Mouse (Mus musculus) embryonic facial prominence, embryonic 10.5 days (tissue): ENCODE data around the gene Tut1. TPM values are rescaled to one million over a fixed set of nuclear protein-coding genes. Genes with fewer than 3 reads are reported as not detected.
A peak's percentile ranks its signal among the peaks of the same experiment; 100 is the strongest.
"Not testable (repeated sequence)": the region's sequence is repeated elsewhere in the genome, so short reads cannot be mapped to it uniquely, and the experiment has no call there.

Source experiments
- DNase-seq: peaks from one replicate; pipeline ENCODE4 v3.0.0-alpha.2; 2017; ENCODE audit warnings: low spot score
- H3K27ac ChIP-seq: fragments of 300-500 bp; sonication (generic); replicated peaks from 2 replicates; pipeline ENCODE4 v1.5.1; 2016; ENCODE audit warnings: mild to moderate bottlenecking
- H3K27me3 ChIP-seq: fragments of 300-500 bp; sonication (generic); replicated peaks from 2 replicates; pipeline ENCODE4 v1.6.1; 2016; ENCODE audit warnings: low read depth, mild to moderate bottlenecking; ENCODE audit not compliant: poor library complexity, severe bottlenecking
- H3K36me3 ChIP-seq: fragments of 300-500 bp; sonication (generic); replicated peaks from 2 replicates; pipeline ENCODE4 v1.6.1; 2016; ENCODE audit warnings: mild to moderate bottlenecking, moderate library complexity
- H3K4me1 ChIP-seq: fragments of 300-500 bp; sonication (generic); 2 replicates; pipeline ENCODE4 v1.6.1; 2016
- H3K4me3 ChIP-seq: fragments of 300-500 bp; sonication (generic); 2 replicates; pipeline ENCODE4 v1.5.1; 2016; ENCODE audit warnings: mild to moderate bottlenecking, moderate library complexity
- H3K9me3 ChIP-seq: fragments of 300-500 bp; sonication (generic); 2 replicates; pipeline ENCODE4 v1.6.1; 2016; ENCODE audit warnings: mild to moderate bottlenecking
- WGBS: fragments of 180-500 bp; shearing (Covaris S2); methylation state at CpG from one replicate; pipeline ENCODE4 v1.1.7; 2016; 5-methylcytosine and 5-hydroxymethylcytosine counted together
- polyA plus RNA-seq: library from polyadenylated mRNA; unstranded; fragments of >200 nt; fragmentation: Nextera tagmentation; extraction: Ambion mirVana; gene quantifications from 2 replicates; pipeline ENCODE4 v1.2.1, GENCODE M21; 2016

Tut1 gene
- polyA plus RNA-seq, 1 experiment from 2014 or later: 45.2 TPM

DNA sequence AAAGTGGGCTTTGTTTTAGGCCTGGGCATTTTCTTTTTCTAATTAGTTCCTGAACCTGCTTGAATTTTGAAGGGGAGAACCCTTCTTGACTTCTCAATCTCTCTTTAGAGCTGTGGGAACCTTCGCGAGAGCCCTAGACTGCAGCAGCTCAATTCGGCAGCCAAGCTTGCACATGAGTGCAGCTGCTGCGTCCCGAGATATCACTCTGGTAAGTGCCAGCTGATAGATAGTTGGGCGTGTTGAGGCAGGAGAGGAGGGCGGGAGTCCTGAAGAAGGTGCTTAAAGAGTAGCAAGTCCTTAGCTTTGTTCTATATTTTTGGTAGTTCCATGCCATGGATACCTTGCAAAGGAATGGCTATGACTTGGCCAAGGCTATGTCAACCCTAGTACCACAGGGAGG is 6.7 kb upstream of the Tut1 start:
- WGBS: 94% methylated on average over 7 of the region's 7 CpGs
- peaks cover 88% of the 10 kb centered on the region for H3K36me3 ChIP-seq
- H3K27me3 ChIP-seq: no peaks in the 10 kb centered on the region
- no peak for DNase-seq
- H3K4me3 ChIP-seq: no peak overlapping the region
- H3K9me3 ChIP-seq: no peaks in the 10 kb centered on the region
- H3K27ac ChIP-seq: no peak overlapping the region
- H3K4me1 ChIP-seq: peaks cover 24% of the 10 kb centered on the region

- Histone ChIP-seq H3K27me3 (no peaks in the 10 kb centered on the region), H3K9me3 (no peaks in the 10 kb centered on the region), H3K27ac (no peak overlapping the region), H3K4me3 (no peak overlapping the region), H3K4me1 (peaks cover 26% of the 10 kb centered on the region), H3K36me3 (peaks cover 81% of the 10 kb centered on the region)
- 90% methylated on average over 5 of the region's 5 CpGs for WGBS
- DNase-seq: no peak
Measured at GRCm38 (mm10) chr19:8950190-8950589, 3.5 kb upstream of the Tut1 start.

DNA sequence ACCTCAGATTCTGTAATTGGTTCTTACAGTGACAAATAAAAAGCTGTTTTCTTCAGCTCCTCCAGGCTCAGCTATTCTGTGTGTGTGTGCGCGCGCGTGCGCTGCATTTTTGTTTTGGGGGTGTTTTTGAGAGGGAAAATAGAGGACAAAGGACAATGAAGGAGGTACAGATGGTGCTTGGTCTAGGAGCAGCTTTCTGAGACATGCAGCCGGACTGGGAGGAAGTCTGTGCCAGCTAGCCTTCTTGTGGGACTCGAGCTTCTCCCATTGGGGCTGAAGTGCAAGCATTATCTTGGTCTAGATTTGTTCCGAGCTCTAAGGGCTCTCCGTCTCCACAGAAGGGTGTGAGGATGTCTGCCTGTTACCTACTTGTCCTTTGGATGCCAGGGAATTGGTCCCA is 1.4 kb upstream of the Tut1 start:
- no peaks in the 10 kb centered on the region for H3K9me3 ChIP-seq
- DNase-seq: no peak
- 93% methylated on average over 9 of the region's 9 CpGs for WGBS
- no peaks in the 10 kb centered on the region for H3K27me3 ChIP-seq
- peak overlapping the region; percentile 88; the same call in 1 of the 2 replicates for H3K4me3 ChIP-seq
- no peak overlapping the region for H3K27ac ChIP-seq
- peaks cover 80% of the 10 kb centered on the region for H3K36me3 ChIP-seq
- peaks cover 26% of the 10 kb centered on the region for H3K4me1 ChIP-seq

- no peaks in the 10 kb centered on the region for H3K9me3 ChIP-seq
- H3K36me3 ChIP-seq: peaks cover 80% of the 10 kb centered on the region
Measured at GRCm38 (mm10) chr19:8954171-8954570, 524 bp downstream of the Tut1 start.

DNA sequence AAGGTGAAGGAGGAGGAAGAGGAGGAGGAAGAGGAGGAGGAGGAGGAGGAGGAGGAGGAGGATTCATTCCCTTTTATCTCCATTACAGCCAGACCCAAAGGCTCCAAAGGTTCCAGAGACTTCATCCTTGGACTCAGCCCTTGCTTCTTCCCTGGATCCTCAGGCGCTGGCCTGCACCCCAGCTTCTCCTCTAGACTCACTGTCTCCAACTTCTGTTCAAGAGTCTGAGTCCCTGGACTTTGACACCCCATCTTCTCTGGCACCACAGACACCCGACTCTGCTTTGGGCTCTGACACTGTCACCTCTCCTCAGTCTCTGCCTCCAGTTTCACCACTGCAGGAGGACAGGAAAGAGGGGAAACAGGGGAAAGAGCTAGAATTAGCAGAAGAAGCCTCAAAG is 8.6 kb downstream of the Tut1 start:
- Histone ChIP-seq H3K27me3 (no peaks in the 10 kb centered on the region), H3K27ac (no peak overlapping the region), H3K4me3 (no peak overlapping the region), H3K4me1 (peaks cover 14% of the 10 kb centered on the region), H3K36me3 (peaks cover 90% of the 10 kb centered on the region), H3K9me3 (no peaks in the 10 kb centered on the region)
- DNase-seq: no peak
- WGBS: 89% methylated on average over 2 of the region's 2 CpGs

More at GRCm38 (mm10) chr19:8954171-8954570, 524 bp downstream of the Tut1 start:
- Histone ChIP-seq H3K27me3 (no peaks in the 10 kb centered on the region), H3K27ac (peak overlapping the region; percentile 87), H3K4me3 (peak overlapping the region; percentile 88), H3K4me1 (peaks cover 26% of the 10 kb centered on the region)
- DNase-seq: no peak
- 7% methylated on average over 9 of the region's 9 CpGs for WGBS

- H3K4me3 ChIP-seq: peak overlapping the region; percentile 91
- peaks cover 79% of the 10 kb centered on the region for H3K36me3 ChIP-seq
- WGBS: 89% methylated on average over 11 of the region's 11 CpGs
- H3K4me1 ChIP-seq: peaks cover 24% of the 10 kb centered on the region
- DNase-seq: no peak
- peak overlapping the region; percentile 88; the same call in 1 of the 2 replicates for H3K27ac ChIP-seq
- no peaks in the 10 kb centered on the region for H3K9me3 ChIP-seq
- no peaks in the 10 kb centered on the region for H3K27me3 ChIP-seq
Measured at GRCm38 (mm10) chr19:8965075-8965474, 11.4 kb downstream of the Tut1 start.

- no peaks in the 10 kb centered on the region for H3K27me3 ChIP-seq
Measured at GRCm38 (mm10) chr19:8965771-8966170, 12.1 kb downstream of the Tut1 start.

DNA sequence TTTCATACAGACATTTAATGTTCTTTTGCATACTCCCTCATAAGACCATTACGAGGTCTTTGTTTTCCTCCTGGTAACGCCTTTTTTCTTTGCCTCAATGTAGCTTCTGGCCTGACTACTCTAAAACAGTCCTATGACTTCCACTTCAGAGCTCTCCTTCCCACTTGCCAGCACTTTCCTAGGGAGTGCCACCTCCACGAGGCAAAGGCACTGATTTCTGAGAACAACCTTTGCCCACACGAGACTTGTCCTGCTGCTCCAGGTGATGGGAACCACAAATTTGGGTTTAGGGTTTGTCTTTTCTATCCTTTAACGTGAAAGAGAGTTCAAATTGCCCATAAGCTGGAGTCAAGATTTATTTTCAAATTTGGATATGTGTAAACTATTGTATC is 12.5 kb downstream of the Tut1 start:
- Histone ChIP-seq H3K36me3 (peaks cover 79% of the 10 kb centered on the region), H3K4me1 (peaks cover 24% of the 10 kb centered on the region), H3K27me3 (no peaks in the 10 kb centered on the region), H3K4me3 (peak overlapping the region; percentile 91), H3K27ac (peak overlapping the region; percentile 88), H3K9me3 (no peaks in the 10 kb centered on the region)
- DNase-seq: no peak
- 48% methylated on average over 5 of the region's 5 CpGs for WGBS

More at GRCm38 (mm10) chr19:8965771-8966170, 12.1 kb downstream of the Tut1 start:
- no peak for DNase-seq
- peaks cover 24% of the 10 kb centered on the region for H3K4me1 ChIP-seq
- WGBS: 78% methylated on average over 8 of the region's 8 CpGs
- H3K27ac ChIP-seq: peak overlapping the region; percentile 88
- peaks cover 79% of the 10 kb centered on the region for H3K36me3 ChIP-seq
- no peaks in the 10 kb centered on the region for H3K9me3 ChIP-seq
- peak overlapping the region; percentile 91 for H3K4me3 ChIP-seq

DNA sequence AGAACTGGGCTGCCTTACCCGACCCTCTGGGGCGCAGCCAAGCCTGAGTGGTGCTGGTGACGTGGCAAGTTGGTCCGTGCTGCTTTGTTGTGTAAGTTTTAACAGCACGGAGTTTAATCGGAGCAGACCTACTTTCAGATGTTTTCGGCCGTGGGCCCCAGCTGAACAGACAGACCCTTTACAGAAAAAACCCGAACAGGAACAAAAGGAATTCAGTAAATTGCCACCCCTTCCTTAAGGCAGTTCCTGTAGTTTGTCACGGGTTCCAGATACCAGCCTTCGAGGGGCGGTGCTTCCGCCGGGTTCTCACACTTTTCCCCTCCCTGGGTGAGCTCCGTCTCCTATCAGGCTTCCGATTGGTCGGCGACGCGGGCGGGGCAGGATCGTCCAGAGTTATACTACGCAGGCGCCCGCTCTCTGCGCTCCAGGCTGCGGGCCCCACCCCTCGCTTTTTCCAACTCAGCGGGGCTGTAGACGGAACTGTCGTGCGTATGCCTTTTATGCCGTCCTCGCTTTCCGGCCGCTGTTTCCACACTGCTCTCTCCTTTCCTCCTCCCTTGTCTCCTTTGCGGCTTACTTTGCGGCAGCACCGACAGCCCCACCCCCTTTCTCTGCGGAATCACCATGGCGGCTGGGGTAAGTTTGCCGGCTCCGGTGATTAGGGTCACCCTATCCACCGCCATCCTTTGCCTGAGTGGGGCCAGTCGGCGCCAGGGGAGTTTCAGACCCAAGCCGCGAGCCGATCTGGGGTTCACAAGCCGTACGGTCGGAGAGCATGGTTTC is 13.1 kb downstream of the Tut1 start, which contains the start of gene Eef1g:
Gene Eef1g, plus strand, starts transcription at position 452 of the 783 bp plus-strand sequence.
- H3K36me3 ChIP-seq: peaks cover 79% of the 10 kb centered on the region
- WGBS: under 1% methylated on average over 52 of the region's 52 CpGs
- peak within 1 kb of the TSS; percentile 88 for H3K27ac ChIP-seq
- H3K4me1 ChIP-seq: peaks cover 24% of the 10 kb centered on the region
- peak; percentile 100 for DNase-seq
- H3K4me3 ChIP-seq: peak within 1 kb of the TSS; percentile 91
- no peaks in the 10 kb centered on the region for H3K9me3 ChIP-seq
- H3K27me3 ChIP-seq: no peaks in the 10 kb centered on the region

GRCm38 (mm10) chr19:8967373-8967743 is 13.7 kb downstream of the Tut1 start:
- Histone ChIP-seq H3K4me1 (peaks cover 24% of the 10 kb centered on the region), H3K36me3 (peaks cover 79% of the 10 kb centered on the region), H3K27me3 (no peaks in the 10 kb centered on the region), H3K27ac (peak overlapping the region; percentile 88), H3K4me3 (peak overlapping the region; percentile 91), H3K9me3 (no peaks in the 10 kb centered on the region)
- no peak for DNase-seq
- under 1% methylated on average over 8 of the region's 8 CpGs for WGBS

- no peaks in the 10 kb centered on the region for H3K9me3 ChIP-seq
- peaks cover 24% of the 10 kb centered on the region for H3K4me1 ChIP-seq
- no peak for DNase-seq
- 8% methylated on average over 9 of the region's 9 CpGs for WGBS
- peak overlapping the region; percentile 91 for H3K4me3 ChIP-seq
- H3K27ac ChIP-seq: peak overlapping the region; percentile 88
- no peaks in the 10 kb centered on the region for H3K27me3 ChIP-seq
- peaks cover 79% of the 10 kb centered on the region for H3K36me3 ChIP-seq
Measured at GRCm38 (mm10) chr19:8967893-8968292, 14.2 kb downstream of the Tut1 start.

DNA sequence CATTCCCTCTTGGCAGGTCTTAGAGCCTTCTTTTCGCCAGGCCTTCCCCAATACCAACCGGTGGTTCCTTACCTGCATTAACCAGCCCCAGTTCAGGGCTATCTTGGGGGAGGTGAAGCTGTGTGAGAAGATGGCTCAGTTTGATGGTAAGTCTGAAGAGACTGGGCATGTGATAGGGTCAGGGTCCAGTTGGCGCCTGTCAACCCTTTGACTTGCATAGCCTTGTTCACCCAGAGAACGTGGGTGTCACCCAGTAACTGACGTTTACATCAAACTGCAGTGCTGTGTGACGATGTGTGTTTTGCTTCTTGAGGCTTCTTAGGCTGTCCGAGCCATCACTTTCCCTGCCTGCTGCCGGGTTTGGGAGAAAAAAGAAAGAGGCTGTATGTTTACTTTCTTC is 18.8 kb downstream of the Tut1 start:
- H3K9me3 ChIP-seq, H3K27me3 ChIP-seq, H3K4me3 ChIP-seq, H3K27ac ChIP-seq, DNase-seq: not testable (repeated sequence)
- peaks cover 91% of the 10 kb centered on the region for H3K36me3 ChIP-seq
- peaks cover 13% of the 10 kb centered on the region; the same call in 1 of the 2 replicates for H3K4me1 ChIP-seq
- 89% methylated on average over 8 of the region's 8 CpGs for WGBS

DNA sequence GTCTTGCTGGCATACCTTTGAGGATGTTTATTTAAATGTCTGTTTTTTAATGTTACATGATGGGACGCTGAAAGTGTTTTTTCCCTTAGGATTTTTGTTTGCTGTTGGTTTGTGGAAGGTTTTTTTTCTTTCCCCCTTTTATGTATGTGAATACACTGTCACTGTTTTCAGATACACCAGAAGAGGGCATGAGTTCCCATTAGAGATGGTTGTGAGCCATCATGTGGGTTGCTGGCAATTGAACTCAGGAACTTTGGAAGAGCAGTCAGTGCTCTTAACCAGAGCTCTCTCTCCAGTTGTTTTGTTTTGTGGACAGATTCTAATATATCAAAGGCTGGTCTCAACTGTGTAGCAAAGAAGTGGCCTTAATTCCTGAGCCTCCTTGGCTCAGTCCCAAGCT is 21.0 kb downstream of the Tut1 start:
- H3K27me3 ChIP-seq: no peaks in the 10 kb centered on the region
- H3K36me3 ChIP-seq: peaks cover 100% of the 10 kb centered on the region
- no peak overlapping the region for H3K27ac ChIP-seq
- no peak overlapping the region for H3K4me3 ChIP-seq
- H3K4me1 ChIP-seq: peaks cover 3% of the 10 kb centered on the region; the same call in 1 of the 2 replicates
- no peaks in the 10 kb centered on the region for H3K9me3 ChIP-seq
- no peak for DNase-seq
- WGBS: 81% methylated on average over 1 of the region's 1 CpGs
